Mouse (Mus musculus) heart, embryonic 13.5 days (tissue): Measurements from ENCODE around the gene Stx19. TPM values are rescaled to one million over a fixed set of nuclear protein-coding genes. Genes with fewer than 3 reads are reported as not detected.

Experiments used
- ATAC-seq: fragments of 200-750 bp; cut with Nextera tagmentation; 2 replicates; pipeline ENCODE4 v1.8.0; 2017; ENCODE audit warnings: moderate TSS enrichment; ENCODE audit not compliant: insufficient number of reproducible peaks, low FRiP score, low TSS enrichment; ENCODE audit errors: extremely low read depth
- H3K27ac ChIP-seq: fragments of 300-500 bp; sonication (generic); replicated peaks from 2 replicates; pipeline ENCODE4 v1.5.1; 2015; ENCODE audit warnings: moderate library complexity, mild to moderate bottlenecking, inconsistent platforms
- H3K27me3 ChIP-seq: fragments of 300-500 bp; sonication (generic); replicated peaks from 2 replicates; pipeline ENCODE4 v1.6.1; 2015; ENCODE audit warnings: mild to moderate bottlenecking, inconsistent platforms
- H3K36me3 ChIP-seq: fragments of 300-500 bp; sonication (generic); 2 replicates; pipeline ENCODE4 v1.6.1; 2015; ENCODE audit warnings: mild to moderate bottlenecking, inconsistent platforms
- H3K4me1 ChIP-seq: fragments of 300-500 bp; sonication (generic); 2 replicates; pipeline ENCODE4 v1.6.1; 2015; ENCODE audit warnings: inconsistent platforms
- H3K4me2 ChIP-seq: fragments of 300-500 bp; sonication (generic); 2 replicates; pipeline ENCODE4 v1.6.1; 2015; ENCODE audit warnings: inconsistent platforms, mild to moderate bottlenecking, moderate library complexity
- H3K4me3 ChIP-seq: fragments of 300-500 bp; sonication (generic); 2 replicates; pipeline ENCODE4 v1.5.1; 2015; ENCODE audit warnings: moderate library complexity, mild to moderate bottlenecking, inconsistent platforms
- H3K9ac ChIP-seq: fragments of 300-500 bp; sonication (generic); 2 replicates; pipeline ENCODE4 v1.6.1; 2015; ENCODE audit warnings: inconsistent platforms, mild to moderate bottlenecking, moderate library complexity
- H3K9me3 ChIP-seq: fragments of 300-500 bp; sonication (generic); 2 replicates; pipeline ENCODE4 v1.6.1; 2016; ENCODE audit warnings: inconsistent platforms
- WGBS: fragments of 180-500 bp; shearing (Covaris S2); methylation state at CpG from one replicate; pipeline ENCODE4 v1.1.7; 2015; ENCODE audit warnings: mixed read lengths; 5-methylcytosine and 5-hydroxymethylcytosine counted together
- polyA plus RNA-seq: library from polyadenylated mRNA; unstranded; fragments of >200 nt; fragmentation: Nextera tagmentation; extraction: Ambion mirVana; gene quantifications from 2 replicates; pipeline ENCODE4 v1.2.1, GENCODE M21; 2015

The Stx19 gene
- polyA plus RNA-seq, 1 experiment from 2014 or later = 0.13 TPM

GRCm38 (mm10) chr16:62852464-62853252 lies 38.2 kb downstream of the Stx19 start:
- H3K4me3 ChIP-seq = no peak overlapping the region
- H3K27me3 ChIP-seq = no peaks in the 10 kb centered on the region
- no peak overlapping the region for H3K27ac ChIP-seq
- H3K4me2 ChIP-seq = no peak overlapping the region
- no peaks in the 10 kb centered on the region for H3K9me3 ChIP-seq
- H3K4me1 ChIP-seq = peaks cover 11% of the 10 kb centered on the region; the same call in 1 of the 2 replicates
- 79% methylated on average over 3 of the region's 3 CpGs for WGBS
- H3K36me3 ChIP-seq = no peaks in the 10 kb centered on the region
- no peak overlapping the region for H3K9ac ChIP-seq
- no peak for ATAC-seq

DNA sequence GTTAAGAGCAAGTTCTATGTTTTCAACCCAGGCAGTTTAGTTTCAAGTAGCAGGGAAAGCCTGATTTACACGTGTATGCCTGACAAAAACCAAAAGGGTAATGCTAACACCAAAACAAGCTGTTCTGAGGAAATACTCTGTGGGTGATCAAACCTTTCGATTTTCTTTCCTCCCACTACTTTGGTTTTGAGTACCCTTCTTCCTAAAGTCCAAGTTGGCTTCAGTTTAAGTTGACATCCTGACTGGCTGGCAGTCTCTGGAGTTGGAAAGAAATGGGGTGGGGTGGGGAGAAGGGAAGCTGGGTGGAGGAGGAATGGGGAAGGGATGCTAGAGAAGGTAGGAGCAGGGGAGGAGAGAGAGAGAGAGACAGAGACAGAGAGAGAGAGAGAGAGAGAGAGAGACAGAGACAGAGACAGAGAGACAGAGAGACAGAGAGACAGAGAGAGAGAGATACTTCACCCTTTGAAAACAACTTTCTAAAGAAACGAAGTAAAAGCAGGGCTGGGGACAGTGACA lies 39.2 kb downstream of the Stx19 start:
- Histone ChIP-seq H3K4me3 (peak overlapping the region; percentile 73), H3K9me3 (no peaks in the 10 kb centered on the region), H3K4me1 (peaks cover 11% of the 10 kb centered on the region; the same call in 1 of the 2 replicates), H3K9ac (peak overlapping the region; percentile 92), H3K27me3 (no peaks in the 10 kb centered on the region), H3K27ac (peak overlapping the region; percentile 69), H3K36me3 (no peaks in the 10 kb centered on the region), H3K4me2 (peak overlapping the region; percentile 90)
- 16% methylated on average over 3 of the region's 3 CpGs for WGBS
- no peak for ATAC-seq

- Histone ChIP-seq H3K4me1 (peaks cover 11% of the 10 kb centered on the region; the same call in 1 of the 2 replicates), H3K27me3 (no peaks in the 10 kb centered on the region), H3K9me3 (no peaks in the 10 kb centered on the region), H3K27ac (peak within 1 kb of the TSS; percentile 69), H3K9ac (peak within 1 kb of the TSS; percentile 92), H3K4me3 (peak within 1 kb of the TSS; percentile 73), H3K4me2 (peak within 1 kb of the TSS; percentile 90), H3K36me3 (no peaks in the 10 kb centered on the region)
- 3% methylated on average over 37 of the region's 42 CpGs for WGBS
- ATAC-seq = peak; percentile 86
Measured at GRCm38 (mm10) chr16:62854191-62855068, 40.0 kb downstream of the Stx19 start, which contains the start of gene Pros1. TSS of gene Pros1 (plus strand) at chr16:62854307.

DNA sequence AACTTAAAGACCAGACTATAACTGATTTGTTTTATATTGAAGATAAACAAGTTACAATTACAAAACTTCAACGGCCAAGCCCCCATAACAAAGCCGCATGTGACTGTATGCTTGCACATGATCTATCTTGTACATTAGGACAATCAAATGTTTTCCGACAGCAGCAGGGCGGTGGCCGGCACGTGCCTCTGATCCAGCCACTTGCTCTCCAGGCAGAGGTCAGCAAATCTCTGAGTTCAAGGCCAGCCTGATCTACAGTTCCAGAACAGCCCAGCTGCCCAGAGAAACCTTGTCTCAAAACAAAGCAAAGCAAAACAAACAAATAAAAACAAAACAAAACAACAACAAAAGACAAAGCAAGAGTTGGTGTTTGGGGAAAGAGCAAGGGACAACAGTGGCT lies 40.9 kb downstream of the Stx19 start:
- WGBS = 66% methylated on average over 6 of the region's 6 CpGs
- Histone ChIP-seq H3K27me3 (no peaks in the 10 kb centered on the region), H3K4me3 (no peak overlapping the region), H3K4me2 (peak overlapping the region; percentile 90), H3K36me3 (no peaks in the 10 kb centered on the region), H3K9ac (no peak overlapping the region), H3K27ac (no peak overlapping the region), H3K9me3 (no peaks in the 10 kb centered on the region), H3K4me1 (peaks cover 11% of the 10 kb centered on the region; the same call in 1 of the 2 replicates)
- ATAC-seq = no peak

DNA sequence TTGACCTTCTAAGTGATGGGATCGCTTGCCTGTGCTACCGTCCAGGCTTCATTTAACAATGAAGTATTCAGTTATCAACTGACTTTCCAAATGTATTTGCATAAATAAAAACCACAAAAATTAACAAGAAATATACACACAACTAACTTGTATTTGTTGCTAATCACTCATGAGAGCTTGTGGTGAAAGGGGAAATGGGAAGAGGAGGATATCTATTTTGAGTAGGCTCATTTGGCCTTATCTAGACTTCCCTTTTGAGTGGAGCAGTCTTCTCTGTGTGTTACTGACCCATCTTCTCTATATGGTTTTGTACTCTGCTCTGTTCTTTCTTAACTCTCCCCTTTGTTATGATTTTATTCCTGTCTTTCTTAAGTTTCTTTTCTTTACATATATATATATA lies 41.8 kb downstream of the Stx19 start:
- WGBS = 83% methylated on average over 2 of the region's 2 CpGs
- ATAC-seq = no peak

DNA sequence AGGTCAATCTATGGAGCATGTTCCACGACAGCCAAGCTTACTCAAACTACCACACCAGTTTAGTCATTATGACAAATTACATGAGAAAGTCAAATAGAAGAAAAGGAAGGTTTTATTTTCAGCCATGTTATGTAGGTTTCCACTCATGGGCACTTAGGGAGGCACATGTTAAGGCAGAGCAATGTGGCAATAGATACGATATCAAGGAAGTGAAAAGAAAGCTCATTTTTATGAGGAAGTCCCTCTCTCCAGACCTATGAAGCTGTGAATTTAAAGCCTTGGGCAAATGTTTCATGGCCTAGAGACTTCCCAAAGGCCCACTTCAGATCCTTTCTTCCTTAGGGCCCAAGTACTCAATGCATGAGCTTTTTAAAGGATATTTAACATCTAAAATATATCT lies 43.0 kb downstream of the Stx19 start:
- H3K4me3 ChIP-seq = no peak overlapping the region
- H3K9me3 ChIP-seq = no peaks in the 10 kb centered on the region
- H3K9ac ChIP-seq = no peak overlapping the region
- H3K27me3 ChIP-seq = no peaks in the 10 kb centered on the region
- H3K27ac ChIP-seq = no peak overlapping the region
- H3K4me2 ChIP-seq = no peak overlapping the region
- H3K36me3 ChIP-seq = no peaks in the 10 kb centered on the region
- peaks cover 11% of the 10 kb centered on the region; the same call in 1 of the 2 replicates for H3K4me1 ChIP-seq
- ATAC-seq = no peak
- 75% methylated on average over 2 of the region's 2 CpGs for WGBS

More for the DNA sequence above, 41.8 kb downstream of the Stx19 start:
- H3K9me3 ChIP-seq = no peaks in the 10 kb centered on the region
- no peak overlapping the region for H3K27ac ChIP-seq
- H3K9ac ChIP-seq = no peak overlapping the region
- H3K4me2 ChIP-seq = no peak overlapping the region
- H3K36me3 ChIP-seq = no peaks in the 10 kb centered on the region
- H3K27me3 ChIP-seq = no peaks in the 10 kb centered on the region
- H3K4me3 ChIP-seq = no peak overlapping the region
- H3K4me1 ChIP-seq = peaks cover 11% of the 10 kb centered on the region; the same call in 1 of the 2 replicates

DNA sequence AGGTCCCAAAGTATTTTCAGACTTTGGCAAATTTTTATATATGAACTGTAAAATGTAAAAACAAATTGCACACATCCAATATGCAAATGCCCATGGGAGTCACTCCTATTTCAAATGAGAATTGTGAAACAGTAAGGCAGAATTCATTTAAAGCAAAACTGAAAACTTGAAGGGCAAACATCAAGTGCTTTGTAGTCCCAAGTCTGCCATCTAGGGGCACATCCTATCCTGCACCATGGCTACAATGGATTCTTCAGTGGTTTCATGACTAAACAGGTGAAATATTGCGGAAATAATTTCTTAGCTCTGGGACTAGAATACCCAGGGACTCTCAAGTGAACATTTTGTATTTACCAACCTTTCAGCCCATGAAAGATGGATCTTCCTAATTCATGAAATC lies 43.5 kb downstream of the Stx19 start:
- Histone ChIP-seq H3K27ac (no peak overlapping the region), H3K9me3 (no peaks in the 10 kb centered on the region), H3K36me3 (no peaks in the 10 kb centered on the region), H3K4me2 (no peak overlapping the region), H3K4me3 (no peak overlapping the region), H3K4me1 (peaks cover 11% of the 10 kb centered on the region; the same call in 1 of the 2 replicates), H3K27me3 (no peaks in the 10 kb centered on the region), H3K9ac (no peak overlapping the region)
- WGBS = 82% methylated on average over 1 of the region's 1 CpGs
- ATAC-seq = no peak

- H3K36me3 ChIP-seq = no peaks in the 10 kb centered on the region
- no peak overlapping the region for H3K9ac ChIP-seq
- no peak overlapping the region for H3K4me2 ChIP-seq
- H3K4me1 ChIP-seq = peaks cover 4% of the 10 kb centered on the region; the same call in 1 of the 2 replicates
- no peak overlapping the region for H3K27ac ChIP-seq
- H3K4me3 ChIP-seq = no peak overlapping the region
- no peaks in the 10 kb centered on the region for H3K9me3 ChIP-seq
- no peak for ATAC-seq
- H3K27me3 ChIP-seq = no peaks in the 10 kb centered on the region
- WGBS = 78% methylated on average over 1 of the region's 1 CpGs
Measured at GRCm38 (mm10) chr16:62860140-62860539, 45.7 kb downstream of the Stx19 start.

- no peaks in the 10 kb centered on the region for H3K4me1 ChIP-seq
- WGBS = 57% methylated on average over 6 of the region's 6 CpGs
- no peak for ATAC-seq
- no peak overlapping the region for H3K4me3 ChIP-seq
- 0 out of 2 replicates have a peak, but pooled peaks cover 3% of the 10 kb centered on the region for H3K9me3 ChIP-seq
- no peaks in the 10 kb centered on the region for H3K36me3 ChIP-seq
- no peak overlapping the region for H3K27ac ChIP-seq
- no peak overlapping the region for H3K4me2 ChIP-seq
- H3K9ac ChIP-seq = no peak overlapping the region
- H3K27me3 ChIP-seq = no peaks in the 10 kb centered on the region
Measured at GRCm38 (mm10) chr16:62861455-62861854, 47.0 kb downstream of the Stx19 start.

GRCm38 (mm10) chr16:62872688-62873117 lies 58.2 kb downstream of the Stx19 start:
- no peaks in the 10 kb centered on the region for H3K36me3 ChIP-seq
- no peak overlapping the region for H3K27ac ChIP-seq
- no peak for ATAC-seq
- WGBS = 69% methylated on average over 5 of the region's 5 CpGs
- H3K9ac ChIP-seq = no peak overlapping the region
- H3K27me3 ChIP-seq = no peaks in the 10 kb centered on the region
- H3K9me3 ChIP-seq = peaks cover 3% of the 10 kb centered on the region; the same call in 1 of the 2 replicates
- no peak overlapping the region for H3K4me2 ChIP-seq
- no peak overlapping the region for H3K4me3 ChIP-seq
- no peaks in the 10 kb centered on the region for H3K4me1 ChIP-seq

DNA sequence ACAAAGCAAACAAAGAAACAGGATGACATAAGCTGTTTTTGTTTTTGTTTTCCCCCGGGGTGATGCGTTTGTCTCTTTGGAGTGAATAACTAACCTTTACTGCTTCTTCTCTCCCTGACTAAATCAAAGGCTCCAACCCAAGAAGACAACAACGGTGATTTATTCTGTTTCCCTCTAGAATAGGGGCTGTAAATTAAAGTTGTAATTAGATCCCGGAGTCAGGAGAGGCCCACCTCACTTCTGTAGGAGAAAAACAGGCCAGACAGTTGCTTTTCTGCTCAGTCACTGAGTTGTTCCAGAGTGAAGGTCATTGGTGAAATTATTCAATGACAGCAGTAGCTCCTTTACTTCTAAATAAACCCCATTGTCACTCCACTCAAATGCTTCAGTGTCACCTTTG lies 58.7 kb downstream of the Stx19 start:
- 84% methylated on average over 4 of the region's 4 CpGs for WGBS
- ATAC-seq = no peak
- H3K27me3 ChIP-seq = no peaks in the 10 kb centered on the region
- H3K9ac ChIP-seq = no peak overlapping the region
- no peak overlapping the region for H3K4me2 ChIP-seq
- H3K36me3 ChIP-seq = no peaks in the 10 kb centered on the region
- H3K4me3 ChIP-seq = no peak overlapping the region
- H3K27ac ChIP-seq = no peak overlapping the region
- H3K4me1 ChIP-seq = no peaks in the 10 kb centered on the region
- H3K9me3 ChIP-seq = peaks cover 3% of the 10 kb centered on the region; the same call in 1 of the 2 replicates
